Mouse (Mus musculus): ENCODE measurements around the gene 4931440F15Rik.

Gene 4931440F15Rik

DNA sequence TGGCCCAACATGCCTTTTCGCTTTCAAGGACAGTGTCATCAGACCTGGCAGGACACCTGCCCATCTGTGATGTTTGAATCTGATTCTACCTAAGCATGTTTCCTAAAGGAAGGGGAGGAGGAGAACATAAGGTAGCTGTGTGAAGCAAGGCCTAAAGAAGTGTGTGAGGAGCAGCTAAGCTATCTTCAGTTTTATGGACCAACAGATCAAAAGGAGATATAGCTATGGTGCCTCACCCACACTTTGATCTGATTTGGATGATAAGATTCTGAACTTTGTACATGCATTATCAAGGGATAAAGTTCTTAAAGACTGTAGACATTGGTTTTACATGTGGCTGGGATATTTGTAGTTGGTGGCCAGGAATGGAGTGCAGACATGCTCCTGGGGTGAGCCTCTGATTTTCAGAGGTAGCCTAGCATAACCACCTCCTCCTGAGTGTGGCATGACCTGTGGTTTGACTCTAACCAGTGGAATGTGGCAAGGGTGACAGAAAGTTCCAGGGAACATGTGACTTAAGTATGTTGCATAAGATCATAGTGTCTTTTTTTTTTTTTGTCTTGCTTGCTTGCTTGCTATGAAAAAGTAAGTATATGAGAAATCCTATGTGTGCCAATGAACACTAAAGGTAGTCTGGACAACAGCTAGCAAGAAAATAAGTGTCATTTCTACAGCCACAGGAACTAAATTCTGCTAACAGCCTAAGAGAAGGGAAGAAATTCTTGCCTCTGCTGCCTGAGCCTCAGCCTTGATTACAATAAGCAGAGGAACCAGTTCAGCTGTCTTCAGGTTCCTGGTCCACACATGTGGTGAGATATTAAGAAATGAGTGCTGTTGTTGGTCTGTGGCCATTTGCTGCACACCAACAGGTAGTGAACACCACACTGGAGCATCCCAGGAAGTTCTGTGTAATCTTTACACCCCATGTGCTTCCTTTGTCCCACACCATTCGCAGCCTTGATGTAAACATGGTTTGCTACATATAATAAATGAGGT, 23.7 kb downstream of the 4931440F15Rik start:
- no peak for DNase-seq (ENCODE audit: low spot score in 2 of 2)

DNA sequence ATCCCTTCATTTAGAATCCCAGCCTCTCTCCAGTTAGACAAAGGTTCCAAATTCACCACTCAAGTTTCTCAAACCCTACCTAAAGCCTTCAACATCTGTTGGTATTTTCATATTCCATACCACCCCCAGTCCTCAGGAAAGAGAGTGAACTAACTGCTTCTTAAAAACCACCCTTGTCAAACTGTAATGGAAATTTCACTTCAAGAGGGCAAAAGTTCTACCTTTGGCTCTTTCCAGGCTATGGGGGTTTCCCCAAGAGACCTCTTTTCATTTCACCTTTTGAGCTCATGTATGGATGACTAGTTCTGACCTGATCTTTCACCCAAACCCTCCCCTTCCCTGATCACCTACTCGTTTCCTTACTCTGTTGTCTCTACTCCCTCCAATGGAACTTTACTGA, 25.6 kb downstream of the 4931440F15Rik start:
- no peak for DNase-seq (ENCODE audit: low spot score in 2 of 2)

DNA sequence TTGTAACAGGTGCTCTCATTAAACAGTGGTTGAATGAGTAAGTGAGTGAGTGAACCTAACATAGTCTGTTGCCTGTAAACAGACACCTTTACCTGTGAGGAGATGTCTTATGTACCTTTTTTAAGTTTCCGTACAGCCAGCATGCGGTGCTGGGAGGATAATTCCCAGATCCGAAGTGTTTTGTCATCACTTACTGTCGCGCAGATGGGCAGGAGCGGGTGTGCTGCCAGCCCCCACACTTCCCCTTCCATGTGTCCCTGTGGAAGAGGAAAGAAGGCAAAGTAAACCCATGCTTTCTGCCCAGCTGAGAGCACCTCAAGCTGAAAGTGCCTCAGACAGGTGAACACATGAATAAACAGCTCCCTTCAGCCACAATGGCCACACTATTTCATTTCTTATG, 30.4 kb downstream of the 4931440F15Rik start:
- peak in 1 of 2 experiments; percentile 30 for DNase-seq (ENCODE audit: low spot score in 2 of 2)

DNA sequence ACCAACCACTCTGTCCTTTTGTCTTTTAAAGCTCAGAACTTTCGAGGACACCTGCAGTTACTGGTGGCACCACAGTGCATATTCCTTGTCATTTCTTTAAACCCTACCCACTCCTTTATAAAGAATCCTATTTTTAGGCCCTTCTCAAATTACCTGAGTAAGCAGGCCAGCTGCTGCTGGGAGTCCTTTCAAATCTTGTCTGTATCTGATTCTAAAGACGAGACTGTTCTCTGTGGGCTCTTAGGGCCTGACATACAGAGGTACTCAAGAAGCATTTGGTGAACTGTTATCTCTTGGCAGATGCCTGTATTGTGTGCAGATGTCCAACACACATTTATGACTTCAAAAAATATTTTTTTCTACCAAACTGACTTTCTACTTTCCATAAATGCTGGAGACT, 31.0 kb downstream of the 4931440F15Rik start:
- no peak for DNase-seq (ENCODE audit: low spot score in 2 of 2)

DNA sequence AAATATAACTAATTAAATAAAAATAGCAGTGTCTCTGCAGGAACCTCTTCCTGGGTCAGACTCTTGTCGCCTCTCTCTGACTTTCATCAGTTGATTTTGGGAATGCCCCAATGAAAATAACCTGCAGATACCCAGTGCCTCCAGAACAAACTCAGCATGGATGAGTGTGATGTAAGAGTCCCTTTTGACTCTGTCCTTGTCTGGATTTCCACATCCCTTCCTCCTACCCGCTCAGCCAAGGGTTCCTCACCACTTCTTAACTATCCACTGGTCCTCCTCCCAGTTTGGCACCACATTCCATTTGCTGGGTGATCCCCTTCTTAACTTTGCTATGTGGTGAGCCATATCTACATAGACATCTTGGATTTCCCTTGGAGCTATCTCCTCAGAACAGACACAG, 34.7 kb downstream of the 4931440F15Rik start:
- no peak for DNase-seq (ENCODE audit: low spot score in 2 of 2)

- peak; percentile 58 to 75 for DNase-seq (ENCODE audit: low spot score in 2 of 2)
Measured at GRCm38 (mm10) chr11:29788921-29789638, 36.4 kb downstream of the 4931440F15Rik start.

- no peak for DNase-seq (ENCODE audit: low spot score in 2 of 2)
Measured at GRCm38 (mm10) chr11:29788499-29788898, 37.0 kb downstream of the 4931440F15Rik start.

GRCm38 (mm10) chr11:29787473-29787872, 38.0 kb downstream of the 4931440F15Rik start:
- no peak for DNase-seq (ENCODE audit: low spot score in 2 of 2)

GRCm38 (mm10) chr11:29786583-29787219, 38.8 kb downstream of the 4931440F15Rik start:
- no peak for DNase-seq (ENCODE audit: low spot score in 2 of 2)

DNA sequence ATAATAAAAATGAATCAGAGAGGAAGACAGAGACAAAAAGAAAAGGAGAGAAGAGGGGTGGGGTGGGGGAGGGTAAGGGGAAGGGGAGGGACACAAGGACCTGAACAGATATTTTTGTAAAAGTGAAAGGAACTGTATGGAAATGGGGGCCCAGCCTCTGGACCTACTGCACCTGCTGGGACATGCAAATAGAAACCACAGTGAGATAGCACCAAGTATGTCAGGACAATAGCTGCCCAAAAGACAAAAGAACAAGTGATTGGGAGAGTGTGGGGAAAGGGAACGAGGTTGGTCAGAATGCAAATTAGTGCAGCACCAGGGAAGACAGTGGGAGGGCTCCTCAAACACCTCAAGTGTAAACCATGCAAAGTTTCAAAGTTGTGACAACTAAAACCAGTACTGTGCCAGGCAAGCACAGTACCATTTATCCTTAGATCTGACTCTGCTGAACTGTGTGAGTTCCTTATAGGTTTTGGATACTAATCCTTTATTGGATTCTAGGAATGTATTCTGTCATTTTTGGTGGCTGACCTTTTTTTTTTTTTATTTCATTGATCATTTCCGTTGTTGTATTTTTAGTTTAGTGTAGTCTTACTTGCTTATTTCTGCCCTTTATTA, 46.0 kb downstream of the 4931440F15Rik start:
- DNase-seq (ENCODE audit: low spot score in 2 of 2), result no peak

DNA sequence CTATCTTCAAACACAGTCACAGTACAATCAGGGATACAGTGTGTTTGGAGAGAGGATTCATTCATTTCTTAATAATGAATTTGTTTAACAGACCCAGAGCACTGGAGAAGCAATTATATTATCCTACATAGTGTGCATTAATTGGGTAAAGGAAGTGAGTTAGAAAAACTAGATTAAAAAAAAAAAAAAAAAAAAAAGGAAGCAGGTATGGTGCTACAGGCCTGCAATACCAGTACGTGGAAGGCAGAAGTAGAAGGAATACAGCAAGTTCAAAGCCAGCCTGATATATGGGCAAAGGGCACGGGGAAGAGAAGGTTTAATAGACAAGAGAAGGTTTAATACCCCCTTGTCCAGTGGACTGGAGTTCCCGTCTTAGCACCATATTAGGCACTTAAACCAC, 46.5 kb downstream of the 4931440F15Rik start:
- DNase-seq (ENCODE audit: low spot score in 2 of 2), result no peak

DNA sequence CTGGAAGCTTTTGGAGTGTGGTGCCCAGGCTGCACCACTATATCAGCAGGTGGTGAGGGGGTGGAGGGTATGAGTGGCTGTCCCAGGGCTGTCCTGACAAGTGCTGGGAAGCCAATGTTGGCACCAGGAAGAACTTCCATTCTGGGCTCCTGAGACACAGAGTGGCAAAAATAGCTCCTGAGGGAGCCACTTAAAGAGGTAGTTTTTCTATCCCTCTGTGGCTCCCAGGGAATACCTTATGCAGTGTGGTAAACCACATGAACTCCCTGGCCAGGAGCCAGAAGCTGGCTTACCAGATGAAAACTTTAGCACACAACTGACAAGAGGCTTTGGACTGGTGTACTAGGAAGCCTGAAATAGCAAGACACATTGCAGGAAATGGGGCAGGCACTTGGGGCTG, 47.5 kb downstream of the 4931440F15Rik start:
- peak; percentile 53 to 59 for DNase-seq (ENCODE audit: low spot score in 2 of 2)

GRCm38 (mm10) chr11:29774760-29775159, 50.7 kb downstream of the 4931440F15Rik start:
- no peak for DNase-seq (ENCODE audit: low spot score in 2 of 2)

DNA sequence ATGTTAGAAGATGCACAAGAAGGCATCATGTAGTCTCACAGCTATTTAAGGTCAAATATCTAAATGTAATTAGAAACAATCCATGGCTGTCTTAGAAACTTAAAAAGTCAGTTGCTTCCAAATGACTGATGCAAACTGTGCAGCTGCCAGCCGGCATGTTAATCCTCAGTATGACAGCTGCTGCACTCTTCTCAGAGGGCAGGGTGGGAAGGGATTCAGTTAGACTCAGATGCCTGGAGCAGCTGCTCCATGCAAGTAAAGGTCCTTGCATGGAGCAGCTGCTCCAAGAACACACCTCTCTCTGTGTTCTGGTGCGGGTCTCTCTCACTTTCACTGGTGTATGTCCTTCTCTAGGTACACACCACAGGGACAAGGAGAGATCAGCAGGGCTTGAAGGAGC, 51.2 kb downstream of the 4931440F15Rik start:
- no peak for DNase-seq (ENCODE audit: low spot score in 2 of 2)

Data from frontal cortex, postnatal 25 days (tissue).